Mouse (Mus musculus) kidney, adult 2 months (tissue): ENCODE measurements around the gene Zfyve1.

ENCODE experiments used
- CTCF ChIP-seq: fragments of 200-500 bp; conservative IDR thresholded peaks from 2 replicates; pipeline ENCODE4 v1.5.1; 2011; ENCODE audit warnings: low read depth, mild to moderate bottlenecking, control low read depth, low read length, moderate library complexity, mixed read lengths; ENCODE audit not compliant: insufficient read depth, insufficient read length
- POLR2A ChIP-seq: fragments of 200-500 bp; IDR thresholded peaks from one replicate; pipeline ENCODE4 v1.6.1; 2011; ENCODE audit warnings: low read depth, low read length, control low read depth

DNA sequence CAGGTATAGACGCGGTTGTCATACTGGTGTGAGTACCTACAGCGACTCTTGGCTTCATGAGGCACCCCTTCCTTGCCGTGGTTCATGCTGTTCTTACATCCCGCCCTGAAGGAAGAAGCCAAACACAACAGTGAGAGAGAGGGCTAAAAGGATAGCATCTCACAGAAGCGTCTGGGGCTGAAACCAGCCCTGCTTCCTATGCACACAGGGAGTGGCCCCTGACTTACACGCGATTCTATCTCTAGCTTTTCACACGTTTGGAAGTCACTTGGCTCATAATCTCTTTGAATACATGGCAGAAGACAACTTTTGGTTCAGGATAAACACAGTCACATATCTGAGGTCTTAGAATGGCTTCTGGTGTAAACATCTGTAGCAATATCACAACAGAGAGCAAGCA, 41.4 kb downstream of the Zfyve1 start:
- TF ChIP-seq POLR2A = no peak
- TF ChIP-seq CTCF = no peak
